Mouse (Mus musculus) testis, adult 10 weeks (tissue): ENCODE data around the gene Krt26. TPM values are rescaled to one million over a fixed set of nuclear protein-coding genes. Genes with fewer than 3 reads are reported as not detected.

Source experiments
- polyA plus RNA-seq: library from polyadenylated mRNA; stranded (reverse); fragments of 350-450 nt; fragmentation: Illumina TruSeq; extraction: RNeasy Lipid Tissue Mini Kit (QIAGEN cat#74804); gene quantifications from one replicate; pipeline ENCODE4 v1.2.3, GENCODE M21; 2014; ENCODE audit warnings: low read depth, low replicate concordance

Gene Krt26
- polyA plus RNA-seq, result 0.25 TPM

GRCm38 (mm10) chr11:99337866-99338265 is at the start of gene Krt26:
TSS of gene Krt26 (minus strand) at chr11:99337966.

GRCm38 (mm10) chr11:99374803-99375202 is 37.0 kb upstream of the Krt26 start, which contains the start of gene Krt28:
TSS of gene Krt28 (minus strand) at chr11:99374903.

GRCm38 (mm10) chr11:99351004-99351403 is 13.2 kb upstream of the Krt26 start, which contains the start of gene Krt27:
TSS of gene Krt27 (minus strand) at chr11:99351104.

GRCm38 (mm10) chr11:99322851-99323250 is 14.9 kb downstream of the Krt26 start, which contains the start of gene Krt25:
TSS of gene Krt25 (minus strand) at chr11:99322951.

GRCm38 (mm10) chr11:99284833-99285312 is 52.9 kb downstream of the Krt26 start, which contains the start of gene Krt24:
TSS of gene Krt24 (minus strand) at chr11:99285262.

Other genes starting within 250 kb of the Krt26 start
- gene Tns4, start 248.7 kb downstream of the Krt26 start, polyA plus RNA-seq, result 0.04 TPM
- gene Ccr7, start 182.9 kb downstream of the Krt26 start, polyA plus RNA-seq, result 0.83 TPM
- 147 TPM for gene Smarce1, start 106.9 kb downstream of the Krt26 start, polyA plus RNA-seq
- gene Krt222, start 93.9 kb downstream of the Krt26 start, polyA plus RNA-seq, result 0.32 TPM
- not detected for gene Krt24, start 52.7 kb downstream of the Krt26 start, polyA plus RNA-seq
- gene Krt25, start 15.0 kb downstream of the Krt26 start, polyA plus RNA-seq, result not detected
- not detected for gene Krt27, start 13.1 kb upstream of the Krt26 start, polyA plus RNA-seq
- not detected for gene Krt28, start 36.9 kb upstream of the Krt26 start, polyA plus RNA-seq
- gene Krt10, start 51.4 kb upstream of the Krt26 start, polyA plus RNA-seq, result 9.5 TPM
- not detected for gene Krt12, start 84.3 kb upstream of the Krt26 start, polyA plus RNA-seq
- 0.31 TPM for gene Krt20, start 100.2 kb upstream of the Krt26 start, polyA plus RNA-seq
- 0.35 TPM for gene Krt23, start 155.2 kb upstream of the Krt26 start, polyA plus RNA-seq
- not detected for gene Krt39, start 183.4 kb upstream of the Krt26 start, polyA plus RNA-seq
- not detected for gene Krt40, start 205.2 kb upstream of the Krt26 start, polyA plus RNA-seq
- gene Krtap3-3, start 212.9 kb upstream of the Krt26 start, polyA plus RNA-seq, result not detected
- not detected for gene Krtap3-2, start 218.9 kb upstream of the Krt26 start, polyA plus RNA-seq
- gene Gm11939, start 221.5 kb upstream of the Krt26 start, polyA plus RNA-seq, result not detected
- not detected for gene Krtap3-1, start 228.7 kb upstream of the Krt26 start, polyA plus RNA-seq
- not detected for gene Krtap1-5, start 243.1 kb upstream of the Krt26 start, polyA plus RNA-seq
- not detected for gene Krtap1-4, start 245.7 kb upstream of the Krt26 start, polyA plus RNA-seq